Mouse (Mus musculus): ENCODE data around the gene Ttc32. TPM values are rescaled to one million over a fixed set of nuclear protein-coding genes. Genes with fewer than 3 reads are reported as not detected.
"Not testable (repeated sequence)": the region's sequence is repeated elsewhere in the genome, so short reads cannot be mapped to it uniquely, and the experiment has no call there.

The Ttc32 gene
- polyA plus RNA-seq, 1 experiment = 1.6 TPM

DNA sequence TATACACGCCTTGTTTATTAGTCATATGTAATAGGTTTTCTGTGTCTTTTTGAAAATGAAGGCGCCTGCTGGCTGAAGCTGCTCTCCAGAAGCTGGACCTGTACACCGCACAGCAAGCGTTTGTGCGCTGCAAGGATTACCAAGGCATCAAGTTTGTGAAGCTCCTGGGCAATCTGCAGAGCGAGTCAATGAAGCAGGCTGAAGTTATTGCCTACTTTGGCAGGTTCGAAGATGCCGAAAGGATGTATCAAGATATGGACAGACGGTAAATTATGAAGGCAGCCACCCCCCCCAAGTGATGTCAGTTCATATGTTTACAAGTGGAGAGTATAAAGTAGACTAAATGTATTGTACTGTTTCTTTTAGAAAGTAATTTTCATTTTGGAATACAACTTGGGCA lies 13.4 kb upstream of the Ttc32 start:
- no peaks in the 10 kb centered on the region for H3K4me1 ChIP-seq (ENCODE audit: control insufficient read depth, insufficient read depth, low read length)
- no peaks in the 10 kb centered on the region for H3K27me3 ChIP-seq (ENCODE audit: control insufficient read depth, insufficient read depth, low read length)
- no peak for TF ChIP-seq POLR2A (IDR thresholded peaks at IDR 0.05; ENCODE audit: control insufficient read depth, low read depth, low read length)
- no peak for TF ChIP-seq CTCF (IDR thresholded peaks at IDR 0.05; ENCODE audit: control insufficient read depth, insufficient read depth, insufficient replicate concordance, low read depth, low read length)
- peaks cover 2% of the 10 kb centered on the region; the same call in 1 of the 2 replicates for H3K36me3 ChIP-seq (ENCODE audit: control insufficient read depth, insufficient read depth, low read length)
- no peak overlapping the region for H3K27ac ChIP-seq (ENCODE audit: control insufficient read depth, insufficient read depth, low read depth, low read length)
- H3K4me3 ChIP-seq (ENCODE audit: control insufficient read depth, low read depth, low read length) = no peak overlapping the region

GRCm38 (mm10) chr12:9020431-9020830 lies 9.4 kb upstream of the Ttc32 start:
- H3K4me1 ChIP-seq (ENCODE audit: control insufficient read depth, insufficient read depth, low read length) = no peaks in the 10 kb centered on the region
- no peak overlapping the region for H3K4me3 ChIP-seq (ENCODE audit: control insufficient read depth, low read depth, low read length)
- no peak overlapping the region for H3K27ac ChIP-seq (ENCODE audit: control insufficient read depth, insufficient read depth, low read depth, low read length)
- no peaks in the 10 kb centered on the region for H3K27me3 ChIP-seq (ENCODE audit: control insufficient read depth, insufficient read depth, low read length)
- peaks cover 4% of the 10 kb centered on the region for H3K36me3 ChIP-seq (ENCODE audit: control insufficient read depth, insufficient read depth, low read length)
- TF ChIP-seq CTCF (IDR thresholded peaks at IDR 0.05; ENCODE audit: control insufficient read depth, insufficient read depth, insufficient replicate concordance, low read depth, low read length) (no peak), POLR2A (IDR thresholded peaks at IDR 0.05; ENCODE audit: control insufficient read depth, low read depth, low read length) (no peak)

DNA sequence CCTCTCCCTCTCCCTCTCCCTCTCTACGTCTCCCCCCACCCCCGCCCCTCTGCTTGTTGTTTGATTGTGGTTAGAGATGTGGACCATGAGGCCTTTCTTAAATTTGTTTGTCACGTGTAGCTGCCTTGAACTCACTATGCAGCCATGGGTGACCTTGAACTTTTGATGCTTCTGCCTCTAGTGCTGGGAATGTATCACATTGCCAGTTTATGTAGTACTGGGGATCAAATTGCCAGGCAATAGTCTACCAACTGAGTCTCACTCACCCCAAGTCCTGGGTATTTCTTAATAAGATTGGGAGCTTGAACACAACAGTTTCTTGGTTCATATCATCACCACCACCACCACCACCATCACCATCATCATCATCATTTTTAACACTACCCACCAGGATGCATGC lies 8.8 kb upstream of the Ttc32 start:
- H3K27ac ChIP-seq (ENCODE audit: control insufficient read depth, insufficient read depth, low read depth, low read length) = no peak overlapping the region
- peaks cover 4% of the 10 kb centered on the region for H3K36me3 ChIP-seq (ENCODE audit: control insufficient read depth, insufficient read depth, low read length)
- H3K4me1 ChIP-seq (ENCODE audit: control insufficient read depth, insufficient read depth, low read length) = no peaks in the 10 kb centered on the region
- no peaks in the 10 kb centered on the region for H3K27me3 ChIP-seq (ENCODE audit: control insufficient read depth, insufficient read depth, low read length)
- no peak for TF ChIP-seq CTCF (IDR thresholded peaks at IDR 0.05; ENCODE audit: control insufficient read depth, insufficient read depth, insufficient replicate concordance, low read depth, low read length)
- H3K4me3 ChIP-seq (ENCODE audit: control insufficient read depth, low read depth, low read length) = no peak overlapping the region

DNA sequence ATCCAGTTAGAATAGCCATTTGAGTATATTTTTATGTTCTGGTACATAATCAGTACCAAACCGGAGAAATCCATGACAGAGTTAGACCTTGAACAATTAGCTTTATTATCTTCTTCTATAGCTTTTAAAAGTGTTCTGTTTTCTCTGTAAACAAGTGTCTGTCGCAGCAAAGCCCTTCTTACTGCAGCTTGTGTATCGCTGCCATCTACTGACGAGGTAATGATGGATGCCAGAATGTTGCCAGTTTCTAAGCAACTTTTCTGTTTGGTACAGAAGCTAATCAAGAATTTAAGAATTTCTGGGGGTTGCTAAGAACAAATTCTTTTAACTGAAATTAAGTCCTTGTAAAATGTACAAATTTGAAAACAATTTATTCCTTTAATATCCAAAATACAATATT lies 6.8 kb upstream of the Ttc32 start:
- no peaks in the 10 kb centered on the region for H3K4me1 ChIP-seq (ENCODE audit: control insufficient read depth, insufficient read depth, low read length)
- H3K36me3 ChIP-seq (ENCODE audit: control insufficient read depth, insufficient read depth, low read length) = peaks cover 2% of the 10 kb centered on the region
- no peak overlapping the region for H3K27ac ChIP-seq (ENCODE audit: control insufficient read depth, insufficient read depth, low read depth, low read length)
- TF ChIP-seq CTCF (IDR thresholded peaks at IDR 0.05; ENCODE audit: control insufficient read depth, insufficient read depth, insufficient replicate concordance, low read depth, low read length) (no peak), POLR2A (IDR thresholded peaks at IDR 0.05; ENCODE audit: control insufficient read depth, low read depth, low read length) (no peak)
- no peak overlapping the region for H3K4me3 ChIP-seq (ENCODE audit: control insufficient read depth, low read depth, low read length)
- H3K27me3 ChIP-seq (ENCODE audit: control insufficient read depth, insufficient read depth, low read length) = no peaks in the 10 kb centered on the region

- TF ChIP-seq CTCF (IDR thresholded peaks at IDR 0.05; ENCODE audit: control insufficient read depth, insufficient read depth, insufficient replicate concordance, low read depth, low read length) (no peak), POLR2A (IDR thresholded peaks at IDR 0.05; ENCODE audit: control insufficient read depth, low read depth, low read length) (no peak)
- Histone ChIP-seq H3K4me3 (ENCODE audit: control insufficient read depth, low read depth, low read length) (no peak overlapping the region), H3K27me3 (ENCODE audit: control insufficient read depth, insufficient read depth, low read length) (no peaks in the 10 kb centered on the region), H3K27ac (ENCODE audit: control insufficient read depth, insufficient read depth, low read depth, low read length) (no peak overlapping the region), H3K36me3 (ENCODE audit: control insufficient read depth, insufficient read depth, low read length) (peaks cover 2% of the 10 kb centered on the region), H3K4me1 (ENCODE audit: control insufficient read depth, insufficient read depth, low read length) (no peaks in the 10 kb centered on the region)
Measured at GRCm38 (mm10) chr12:9024071-9024470, 5.7 kb upstream of the Ttc32 start.

- TF ChIP-seq CTCF (IDR thresholded peaks at IDR 0.05; ENCODE audit: control insufficient read depth, insufficient read depth, insufficient replicate concordance, low read depth, low read length) = no peak
- TF ChIP-seq POLR2A (IDR thresholded peaks at IDR 0.05; ENCODE audit: control insufficient read depth, low read depth, low read length) = no peak
- Histone ChIP-seq H3K27me3 (ENCODE audit: control insufficient read depth, insufficient read depth, low read length) (no peaks in the 10 kb centered on the region), H3K4me3 (ENCODE audit: control insufficient read depth, low read depth, low read length) (no peak overlapping the region), H3K4me1 (ENCODE audit: control insufficient read depth, insufficient read depth, low read length) (no peaks in the 10 kb centered on the region), H3K36me3 (ENCODE audit: control insufficient read depth, insufficient read depth, low read length) (peaks cover 2% of the 10 kb centered on the region), H3K27ac (ENCODE audit: control insufficient read depth, insufficient read depth, low read depth, low read length) (no peak overlapping the region)
Measured at GRCm38 (mm10) chr12:9024736-9025135, 5.1 kb upstream of the Ttc32 start.

- H3K27me3 ChIP-seq (ENCODE audit: control insufficient read depth, insufficient read depth, low read length) = no peaks in the 10 kb centered on the region
- no peak for TF ChIP-seq POLR2A (IDR thresholded peaks at IDR 0.05; ENCODE audit: control insufficient read depth, low read depth, low read length)
- TF ChIP-seq CTCF (IDR thresholded peaks at IDR 0.05; ENCODE audit: control insufficient read depth, insufficient read depth, insufficient replicate concordance, low read depth, low read length) = no peak
- H3K36me3 ChIP-seq (ENCODE audit: control insufficient read depth, insufficient read depth, low read length) = peaks cover 2% of the 10 kb centered on the region
- H3K4me1 ChIP-seq (ENCODE audit: control insufficient read depth, insufficient read depth, low read length) = no peaks in the 10 kb centered on the region; the same call in 1 of the 2 replicates
- no peak overlapping the region for H3K4me3 ChIP-seq (ENCODE audit: control insufficient read depth, low read depth, low read length)
- H3K27ac ChIP-seq (ENCODE audit: control insufficient read depth, insufficient read depth, low read depth, low read length) = no peak overlapping the region
Measured at GRCm38 (mm10) chr12:9026843-9027242, 3.0 kb upstream of the Ttc32 start.

- not testable (repeated sequence) for H3K27me3 ChIP-seq (ENCODE audit: control insufficient read depth, insufficient read depth, low read length); H3K27ac ChIP-seq (ENCODE audit: control insufficient read depth, insufficient read depth, low read depth, low read length); H3K36me3 ChIP-seq (ENCODE audit: control insufficient read depth, insufficient read depth, low read length); H3K4me1 ChIP-seq (ENCODE audit: control insufficient read depth, insufficient read depth, low read length)
- H3K4me3 ChIP-seq (ENCODE audit: control insufficient read depth, low read depth, low read length) = peak overlapping the region; percentile 55
Measured at GRCm38 (mm10) chr12:9028816-9029215, 981 bp upstream of the Ttc32 start.
